Mouse (Mus musculus): ENCODE results near the gene Ssh2. TPM values are rescaled to one million over a fixed set of nuclear protein-coding genes. Genes with fewer than 3 reads are reported as not detected.

The Ssh2 gene
- polyA plus RNA-seq, 1 experiment from 2014 or later, result 10.9 TPM

DNA sequence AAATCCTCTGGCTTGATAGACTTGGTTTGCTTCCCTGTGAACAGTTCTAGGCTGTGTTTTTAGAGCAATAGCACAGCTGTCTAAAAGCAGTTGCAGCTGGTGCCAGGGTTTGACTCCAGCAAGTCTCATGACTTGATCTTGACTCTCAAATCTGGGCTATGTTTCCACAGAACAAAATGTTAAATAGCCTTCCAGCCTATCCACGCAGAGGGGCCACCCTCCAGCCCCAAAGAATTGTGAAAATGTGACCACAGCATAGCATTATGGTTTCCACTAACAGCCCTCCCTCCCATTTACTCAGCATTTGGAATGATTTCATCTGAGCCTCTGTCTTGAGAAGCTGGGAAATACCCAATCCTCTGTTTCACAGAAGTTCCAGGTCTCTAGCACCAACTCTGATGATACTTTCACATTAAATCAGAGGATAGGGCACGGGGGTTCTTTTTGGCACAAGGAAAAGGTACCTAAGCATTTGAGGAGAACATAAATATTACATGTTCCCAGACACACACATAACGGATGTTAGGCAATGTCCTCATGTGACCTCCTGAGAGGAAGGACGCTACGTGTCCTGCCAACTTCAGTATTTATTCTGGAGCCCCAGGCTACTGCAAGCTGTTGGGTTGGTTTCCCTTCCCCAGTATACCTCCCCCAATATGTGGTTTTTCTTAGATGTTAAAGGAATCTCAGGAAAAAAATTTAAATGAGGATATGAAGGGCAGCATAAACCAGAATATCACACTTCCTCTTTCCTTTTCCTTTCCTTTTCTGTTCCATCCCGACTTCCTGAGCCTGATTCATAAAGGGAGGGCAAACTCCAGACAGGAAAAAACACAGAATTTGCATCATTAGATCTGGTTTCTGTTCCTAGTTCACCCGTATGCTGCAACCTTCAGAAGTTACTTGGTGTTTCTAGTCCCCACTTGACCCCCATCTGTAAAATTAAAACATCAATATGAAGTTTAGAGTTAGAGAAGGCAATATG lies 226.4 kb downstream of the Ssh2 start:
- ATAC-seq (ENCODE audit: insufficient number of reproducible peaks, insufficient read depth, low FRiP score, low read depth), result no peak

DNA sequence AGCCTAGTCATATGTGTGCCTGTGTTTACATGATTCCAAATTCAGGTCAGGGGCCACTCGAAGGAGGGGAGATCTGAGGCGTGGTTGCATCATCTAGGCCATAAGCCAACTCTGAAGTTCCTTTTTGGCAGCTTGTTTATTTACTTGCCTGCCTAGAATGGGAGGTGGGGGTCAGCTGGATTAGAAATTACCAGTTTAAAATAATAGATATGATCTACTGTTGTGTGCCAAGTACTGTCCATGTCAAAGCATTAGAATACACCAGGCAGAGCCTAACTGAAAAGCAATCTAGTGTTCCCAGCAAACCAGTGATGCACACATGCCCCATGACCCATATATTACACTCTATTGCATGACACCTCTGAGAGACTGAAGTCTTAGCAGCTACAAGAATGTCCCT lies 228.9 kb downstream of the Ssh2 start:
- Histone ChIP-seq H3K36me3 (ENCODE audit: control insufficient read depth, insufficient read depth, low read length) (peaks cover 3% of the 10 kb centered on the region; the same call in 1 of the 2 replicates), H3K4me2 (replicated peaks; ENCODE audit: low read depth, low read length) (no peak overlapping the region), H3K4me1 (ENCODE audit: control insufficient read depth, insufficient read depth, low read length) (no peaks in the 10 kb centered on the region; the same call in 1 of the 2 replicates), H3K9me3 (ENCODE audit: control insufficient read depth, low read depth, low read length) (no peaks in the 10 kb centered on the region), H3K9ac (replicated peaks; ENCODE audit: low read depth, low read length) (no peak overlapping the region), H3K27me3 (ENCODE audit: control insufficient read depth, insufficient read depth, low read length) (no peaks in the 10 kb centered on the region), H3K4me3 (ENCODE audit: low read depth, low read length) (no peak overlapping the region), H3K27ac (ENCODE audit: low read length) (no peak overlapping the region)
- ATAC-seq (ENCODE audit: insufficient number of reproducible peaks, insufficient read depth, low FRiP score, low read depth), result no peak
- 59% methylated on average over 2 of the region's 2 CpGs for WGBS

More for the DNA sequence above, 226.4 kb downstream of the Ssh2 start:
- WGBS, result 70% methylated on average over 7 of the region's 7 CpGs
- no peaks in the 10 kb centered on the region for H3K27me3 ChIP-seq (ENCODE audit: control insufficient read depth, insufficient read depth, low read length)
- H3K9me3 ChIP-seq (ENCODE audit: control insufficient read depth, low read depth, low read length), result no peaks in the 10 kb centered on the region
- no peaks in the 10 kb centered on the region; the same call in 1 of the 2 replicates for H3K4me1 ChIP-seq (ENCODE audit: control insufficient read depth, insufficient read depth, low read length)
- no peak overlapping the region for H3K4me2 ChIP-seq (replicated peaks; ENCODE audit: low read depth, low read length)
- no peak overlapping the region for H3K9ac ChIP-seq (replicated peaks; ENCODE audit: low read depth, low read length)
- H3K27ac ChIP-seq (ENCODE audit: low read length), result no peak overlapping the region
- H3K36me3 ChIP-seq (ENCODE audit: control insufficient read depth, insufficient read depth, low read length), result no peaks in the 10 kb centered on the region
- H3K4me3 ChIP-seq (ENCODE audit: low read depth, low read length), result no peak overlapping the region

DNA sequence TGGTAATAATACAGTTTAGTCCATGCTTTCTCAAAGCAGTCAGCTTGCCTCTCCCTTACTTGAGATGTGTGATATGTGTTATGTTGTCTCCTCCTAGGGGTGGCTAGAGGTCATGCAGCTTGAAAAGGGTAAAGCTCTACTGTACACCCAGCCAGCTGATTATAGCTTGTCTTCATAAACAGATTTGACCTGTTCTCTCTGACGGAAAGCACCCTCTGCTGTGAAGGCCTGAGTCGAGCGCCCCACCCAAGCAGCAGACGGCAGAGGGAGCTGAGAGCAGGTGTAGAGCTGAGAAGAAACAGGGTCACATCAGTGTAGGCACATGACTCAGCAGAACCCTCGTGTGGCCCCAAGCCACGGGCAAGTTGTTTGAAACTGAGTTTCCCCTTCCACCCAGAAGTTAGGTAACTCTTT lies 230.5 kb downstream of the Ssh2 start:
- 33% methylated on average over 6 of the region's 6 CpGs for WGBS
- Histone ChIP-seq H3K4me2 (replicated peaks; ENCODE audit: low read depth, low read length) (no peak overlapping the region), H3K27ac (ENCODE audit: low read length) (no peak overlapping the region), H3K9me3 (ENCODE audit: control insufficient read depth, low read depth, low read length) (no peaks in the 10 kb centered on the region), H3K4me3 (ENCODE audit: low read depth, low read length) (no peak overlapping the region), H3K36me3 (ENCODE audit: control insufficient read depth, insufficient read depth, low read length) (peaks cover 3% of the 10 kb centered on the region; the same call in 1 of the 2 replicates), H3K4me1 (ENCODE audit: control insufficient read depth, insufficient read depth, low read length) (no peaks in the 10 kb centered on the region; the same call in 1 of the 2 replicates), H3K27me3 (ENCODE audit: control insufficient read depth, insufficient read depth, low read length) (no peaks in the 10 kb centered on the region), H3K9ac (replicated peaks; ENCODE audit: low read depth, low read length) (no peak overlapping the region)
- ATAC-seq (ENCODE audit: insufficient number of reproducible peaks, insufficient read depth, low FRiP score, low read depth), result peak; percentile 37; the same call in 1 of the 2 replicates

DNA sequence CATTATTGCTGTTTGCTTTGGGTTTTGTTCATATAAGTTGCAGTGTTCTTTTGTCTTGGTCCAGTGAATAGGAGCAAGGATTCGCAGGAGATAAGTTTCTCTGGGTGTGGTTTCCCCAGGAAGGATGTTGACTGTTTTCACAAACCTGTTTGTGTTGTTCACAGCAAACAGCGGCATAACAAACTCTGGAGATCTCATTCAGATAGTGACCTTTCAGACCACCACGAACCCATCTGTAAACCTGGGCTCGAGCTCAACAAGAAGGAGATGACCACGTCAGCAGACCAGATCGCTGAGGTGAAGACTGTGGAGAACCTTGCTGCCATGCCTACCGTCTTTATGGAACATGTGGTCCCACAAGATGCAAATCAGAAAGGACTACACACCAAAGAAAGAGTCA lies 233.1 kb downstream of the Ssh2 start:
- Histone ChIP-seq H3K4me1 (ENCODE audit: control insufficient read depth, insufficient read depth, low read length) (no peaks in the 10 kb centered on the region), H3K27ac (ENCODE audit: low read length) (no peak overlapping the region), H3K27me3 (ENCODE audit: control insufficient read depth, insufficient read depth, low read length) (no peaks in the 10 kb centered on the region), H3K36me3 (ENCODE audit: control insufficient read depth, insufficient read depth, low read length) (peaks cover 3% of the 10 kb centered on the region; the same call in 1 of the 2 replicates), H3K4me2 (replicated peaks; ENCODE audit: low read depth, low read length) (no peak overlapping the region), H3K9ac (replicated peaks; ENCODE audit: low read depth, low read length) (no peak overlapping the region), H3K9me3 (ENCODE audit: control insufficient read depth, low read depth, low read length) (no peaks in the 10 kb centered on the region), H3K4me3 (ENCODE audit: low read depth, low read length) (no peak overlapping the region)
- WGBS, result 91% methylated on average over 7 of the region's 7 CpGs
- no peak for ATAC-seq (ENCODE audit: insufficient number of reproducible peaks, insufficient read depth, low FRiP score, low read depth)

DNA sequence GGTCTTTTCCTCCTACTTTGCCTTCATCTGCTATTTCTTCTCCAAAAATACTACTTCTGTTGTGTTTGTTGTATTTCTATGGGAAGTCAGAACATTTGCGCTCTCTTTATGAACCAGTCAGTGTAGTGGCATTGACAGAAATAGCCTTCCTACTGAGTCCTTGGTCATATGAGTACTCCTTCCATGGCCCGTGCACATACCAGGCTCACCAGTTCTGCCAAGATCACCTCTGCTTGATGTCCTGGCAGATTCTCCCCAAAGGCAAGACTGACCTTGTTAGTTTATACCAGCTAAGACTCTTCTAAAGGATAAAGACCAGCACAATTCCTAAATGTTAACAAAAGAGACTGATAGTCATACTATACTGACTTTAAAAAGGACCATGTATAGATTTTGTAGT lies 235.6 kb downstream of the Ssh2 start:
- H3K27me3 ChIP-seq (ENCODE audit: control insufficient read depth, insufficient read depth, low read length), result no peaks in the 10 kb centered on the region
- ATAC-seq (ENCODE audit: insufficient number of reproducible peaks, insufficient read depth, low FRiP score, low read depth), result no peak
- H3K36me3 ChIP-seq (ENCODE audit: control insufficient read depth, insufficient read depth, low read length), result peaks cover 3% of the 10 kb centered on the region; the same call in 1 of the 2 replicates
- H3K9ac ChIP-seq (replicated peaks; ENCODE audit: low read depth, low read length), result no peak overlapping the region
- no peaks in the 10 kb centered on the region for H3K9me3 ChIP-seq (ENCODE audit: control insufficient read depth, low read depth, low read length)
- no peak overlapping the region for H3K27ac ChIP-seq (ENCODE audit: low read length)
- H3K4me1 ChIP-seq (ENCODE audit: control insufficient read depth, insufficient read depth, low read length), result no peaks in the 10 kb centered on the region
- H3K4me3 ChIP-seq (ENCODE audit: low read depth, low read length), result no peak overlapping the region
- 95% methylated on average over 2 of the region's 2 CpGs for WGBS
- no peak overlapping the region for H3K4me2 ChIP-seq (replicated peaks; ENCODE audit: low read depth, low read length)

DNA sequence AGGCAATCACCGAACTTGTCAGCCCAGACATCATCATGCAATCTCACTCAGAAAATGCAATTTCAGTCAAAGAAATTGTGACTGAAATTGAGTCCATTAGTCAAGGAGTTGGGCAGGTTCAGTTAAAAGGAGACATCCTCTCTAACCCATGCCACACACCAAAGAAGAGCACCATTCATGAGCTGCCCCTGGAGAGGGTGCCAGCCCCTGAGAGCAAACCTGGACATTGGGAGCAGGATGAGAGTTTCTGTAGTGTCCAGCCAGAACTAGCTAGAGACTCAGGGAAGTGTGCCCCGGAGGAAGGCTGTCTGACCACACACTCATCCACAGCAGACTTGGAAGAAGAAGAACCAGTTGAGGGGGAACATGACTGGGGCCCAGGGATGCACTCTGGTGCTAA lies 237.3 kb downstream of the Ssh2 start:
- Histone ChIP-seq H3K9ac (replicated peaks; ENCODE audit: low read depth, low read length) (no peak overlapping the region), H3K4me2 (replicated peaks; ENCODE audit: low read depth, low read length) (no peak overlapping the region), H3K27ac (ENCODE audit: low read length) (no peak overlapping the region), H3K9me3 (ENCODE audit: control insufficient read depth, low read depth, low read length) (no peaks in the 10 kb centered on the region), H3K36me3 (ENCODE audit: control insufficient read depth, insufficient read depth, low read length) (peaks cover 3% of the 10 kb centered on the region; the same call in 1 of the 2 replicates), H3K4me1 (ENCODE audit: control insufficient read depth, insufficient read depth, low read length) (no peaks in the 10 kb centered on the region), H3K4me3 (ENCODE audit: low read depth, low read length) (no peak overlapping the region), H3K27me3 (ENCODE audit: control insufficient read depth, insufficient read depth, low read length) (no peaks in the 10 kb centered on the region)
- 92% methylated on average over 2 of the region's 2 CpGs for WGBS
- no peak for ATAC-seq (ENCODE audit: insufficient number of reproducible peaks, insufficient read depth, low FRiP score, low read depth)

DNA sequence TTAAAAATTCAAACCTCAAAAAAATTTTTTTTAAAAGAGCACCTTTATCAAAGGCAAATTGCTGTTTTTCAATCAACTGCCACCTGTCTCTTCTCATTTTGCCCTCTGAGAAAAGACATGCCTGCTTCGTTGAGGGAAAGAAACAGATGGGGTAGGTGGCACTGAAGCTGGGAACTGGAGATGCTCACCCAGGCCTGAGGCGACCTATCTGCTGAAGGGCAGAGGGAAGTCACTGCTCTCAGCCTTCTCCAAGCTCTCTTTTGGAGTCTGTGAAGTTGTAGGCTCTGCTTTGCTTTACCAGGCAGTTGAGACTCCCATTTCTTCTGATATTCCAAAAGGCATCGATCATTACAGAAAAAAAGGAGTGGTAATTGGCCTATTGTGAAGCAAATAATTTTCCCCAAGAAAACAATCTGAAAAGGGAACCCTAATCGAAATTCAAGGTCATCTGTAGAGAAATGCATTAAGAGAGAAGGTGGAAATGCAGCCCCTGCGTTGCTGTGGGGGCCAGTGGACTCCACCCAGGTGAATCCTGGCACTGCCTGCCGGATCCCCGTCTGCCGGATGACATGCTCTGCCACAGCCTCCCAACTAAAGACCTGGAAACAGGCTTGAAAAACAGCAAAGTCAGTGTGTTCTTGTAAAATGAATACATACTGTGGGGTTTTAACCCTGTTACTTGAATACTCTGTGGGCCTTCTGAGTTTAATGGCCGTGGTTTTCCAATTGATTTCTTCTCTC lies 239.9 kb downstream of the Ssh2 start:
- Histone ChIP-seq H3K27me3 (ENCODE audit: control insufficient read depth, insufficient read depth, low read length) (no peaks in the 10 kb centered on the region), H3K4me1 (ENCODE audit: control insufficient read depth, insufficient read depth, low read length) (no peaks in the 10 kb centered on the region), H3K4me2 (replicated peaks; ENCODE audit: low read depth, low read length) (no peak overlapping the region), H3K4me3 (ENCODE audit: low read depth, low read length) (no peak overlapping the region), H3K9me3 (ENCODE audit: control insufficient read depth, low read depth, low read length) (no peaks in the 10 kb centered on the region), H3K36me3 (ENCODE audit: control insufficient read depth, insufficient read depth, low read length) (no peaks in the 10 kb centered on the region; the same call in 1 of the 2 replicates), H3K27ac (ENCODE audit: low read length) (no peak overlapping the region), H3K9ac (replicated peaks; ENCODE audit: low read depth, low read length) (no peak overlapping the region)
- 86% methylated on average over 9 of the region's 9 CpGs for WGBS
- ATAC-seq (ENCODE audit: insufficient number of reproducible peaks, insufficient read depth, low FRiP score, low read depth), result no peak

DNA sequence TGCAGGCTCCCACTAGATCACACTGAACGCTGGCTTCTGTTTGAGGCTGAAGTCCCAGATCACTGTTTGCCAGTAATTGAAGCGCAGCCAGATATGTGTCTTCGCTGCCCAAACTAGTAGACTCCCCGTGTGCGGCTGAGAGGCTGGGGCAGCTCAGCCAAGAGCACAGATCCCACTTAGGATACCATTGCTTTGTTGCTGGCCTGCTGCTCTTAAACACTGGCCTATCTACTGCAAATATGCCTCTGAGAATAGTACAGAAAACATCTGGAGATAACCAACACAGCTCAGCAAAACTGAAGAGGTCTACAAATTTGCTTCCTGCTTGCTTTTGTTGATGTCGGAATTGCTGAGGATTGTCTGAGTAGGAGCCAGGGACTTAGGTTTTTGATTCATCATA lies 240.8 kb downstream of the Ssh2 start:
- WGBS, result 54% methylated on average over 6 of the region's 6 CpGs
- Histone ChIP-seq H3K27ac (ENCODE audit: low read length) (no peak overlapping the region), H3K9ac (replicated peaks; ENCODE audit: low read depth, low read length) (no peak overlapping the region), H3K9me3 (ENCODE audit: control insufficient read depth, low read depth, low read length) (no peaks in the 10 kb centered on the region), H3K36me3 (ENCODE audit: control insufficient read depth, insufficient read depth, low read length) (no peaks in the 10 kb centered on the region; the same call in 1 of the 2 replicates), H3K4me3 (ENCODE audit: low read depth, low read length) (no peak overlapping the region), H3K4me2 (replicated peaks; ENCODE audit: low read depth, low read length) (no peak overlapping the region), H3K27me3 (ENCODE audit: control insufficient read depth, insufficient read depth, low read length) (no peaks in the 10 kb centered on the region), H3K4me1 (ENCODE audit: control insufficient read depth, insufficient read depth, low read length) (no peaks in the 10 kb centered on the region)
- no peak for ATAC-seq (ENCODE audit: insufficient number of reproducible peaks, insufficient read depth, low FRiP score, low read depth)
